Mouse (Mus musculus): Measurements from ENCODE around the gene Bicd2.

DNA sequence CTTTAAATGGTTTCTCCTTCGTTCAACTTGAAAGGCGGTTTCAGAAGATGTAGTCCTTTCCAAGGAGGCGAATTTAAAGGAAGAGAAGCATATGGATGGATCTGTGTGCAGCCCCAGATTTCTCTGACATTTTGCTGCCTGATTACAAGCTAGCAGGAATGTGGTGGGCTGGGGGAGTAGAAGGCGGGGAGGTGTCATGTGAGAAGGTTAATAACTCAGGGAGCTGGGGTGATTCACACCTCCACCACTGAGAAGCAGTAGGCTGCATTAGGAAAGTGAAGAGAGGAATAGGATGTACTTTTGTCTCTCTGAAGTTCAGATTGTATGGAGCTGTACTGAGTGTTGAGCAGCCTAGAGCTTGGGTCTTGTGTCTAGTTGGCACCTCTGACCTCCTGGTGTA is 80.6 kb downstream of the Bicd2 start:
- TF ChIP-seq CTCF (IDR thresholded peaks at IDR 0.05; ENCODE audit: low read depth, low read length), result no peak
- no peak for TF ChIP-seq POLR2AphosphoS5 (IDR thresholded peaks at IDR 0.05; ENCODE audit: insufficient replicate concordance, low read depth, low read length)
- TF ChIP-seq GATA2 (IDR thresholded peaks at IDR 0.05; ENCODE audit: borderline replicate concordance, low read depth, low read length), result no peak
- no peak for TF ChIP-seq GATA1 (IDR thresholded peaks at IDR 0.05; ENCODE audit: borderline replicate concordance, low read length)
